ENCODE assay signal across 14 mouse cellular contexts in genomic region chr6:21767787-21768221, GRCm38 (mm10).
A peak's percentile ranks its signal among the peaks of the same experiment; 100 is the strongest.
DNase-seq lines count a peak whose midpoint lies in the region; ATAC-seq lines count a peak whose summit lies in the region.
"Had no signal": no experiment of that assay in that cellular context is flagged by ENCODE, and none has a peak within 500 bp of the region (broad histone marks: within the 10 kb centered on the region; RNA-seq: fewer than 3 reads in every experiment).

No protein-coding gene starts in this region.

- peak; percentile 46; the same call in 1 of the 2 replicates for ATAC-seq in hindbrain, embryonic 12.5 days (ENCODE audit: low FRiP score)
- ATAC-seq in hindbrain, embryonic 11.5 days (ENCODE audit: low FRiP score): no peak
- peak; percentile 68 for ATAC-seq in neural tube, embryonic 15.5 days (ENCODE audit: low FRiP score)
- ATAC-seq: CD4-positive, CD25-positive, alpha-beta regulatory T cell, adult 4 months; intestine, embryonic 16.5 days had no signal

- 0 out of 2 replicates have a peak, but pooled peaks cover 5% of the 10 kb centered on the region for H3K36me3 ChIP-seq in hindbrain, embryonic 12.5 days
- no peaks in the 10 kb centered on the region for H3K36me3 ChIP-seq in hindbrain, embryonic 11.5 days (ENCODE audit: control insufficient read depth, insufficient read depth, low read length)
- peaks cover 4% of the 10 kb centered on the region; the same call in 1 of the 2 replicates for H3K36me3 ChIP-seq in neural tube, embryonic 15.5 days
- H3K36me3 ChIP-seq: liver, embryonic 13.5 days had no signal

- H3K9me3 ChIP-seq in hindbrain, embryonic 12.5 days (replicated peaks): no peaks in the 10 kb centered on the region
- H3K9me3 ChIP-seq in hindbrain, embryonic 11.5 days (ENCODE audit: control insufficient read depth, low read length): no peaks in the 10 kb centered on the region
- H3K9me3 ChIP-seq in neural tube, embryonic 15.5 days (replicated peaks): no peaks in the 10 kb centered on the region
- H3K9me3 ChIP-seq: liver, embryonic 13.5 days had no signal

- no peaks in the 10 kb centered on the region for H3K27me3 ChIP-seq in hindbrain, embryonic 12.5 days
- no peaks in the 10 kb centered on the region for H3K27me3 ChIP-seq in hindbrain, embryonic 11.5 days (ENCODE audit: control insufficient read depth, insufficient read depth, low read length)
- H3K27me3 ChIP-seq in neural tube, embryonic 15.5 days (replicated peaks): no peaks in the 10 kb centered on the region
- H3K27me3 ChIP-seq: liver, embryonic 13.5 days had no signal

- intact Hi-C loops in left cerebral cortex, postnatal 14 days (cut with DNase I): no loop called here

- H3K4me3 ChIP-seq in hindbrain, embryonic 12.5 days: no peak overlapping the region
- no peak overlapping the region for H3K4me3 ChIP-seq in hindbrain, embryonic 11.5 days (ENCODE audit: low read depth, low read length)
- H3K4me3 ChIP-seq in neural tube, embryonic 15.5 days (replicated peaks): peak overlapping the region; percentile 19
- H3K4me3 ChIP-seq: liver, embryonic 13.5 days; myocyte had no signal

- H3K27ac ChIP-seq in hindbrain, embryonic 12.5 days: no peak overlapping the region
- no peak overlapping the region for H3K27ac ChIP-seq in hindbrain, embryonic 11.5 days (ENCODE audit: low read depth, low read length)
- 0 out of 2 replicates have a peak overlapping the region, but pooled peaks have one; percentile 3 for H3K27ac ChIP-seq in neural tube, embryonic 15.5 days (replicated peaks)
- H3K27ac ChIP-seq: liver, embryonic 13.5 days had no signal

- H3K9ac ChIP-seq in hindbrain, embryonic 12.5 days: no peak overlapping the region
- H3K9ac ChIP-seq in hindbrain, embryonic 11.5 days (ENCODE audit: low read depth, low read length): no peak overlapping the region
- H3K9ac ChIP-seq in neural tube, embryonic 15.5 days (replicated peaks): no peak overlapping the region
- H3K9ac ChIP-seq: liver, embryonic 13.5 days had no signal

- no peak for DNase-seq in hindbrain, embryonic 11.5 days (ENCODE audit: low spot score)
- DNase-seq in left cerebral cortex, postnatal 14 days (ENCODE audit: low spot score in 2 of 2): peak; percentile 25 to 31
- no peak for DNase-seq in left cerebral cortex, adult 9 months (ENCODE audit: low spot score in 2 of 2)
- DNase-seq in right cerebral cortex, postnatal 10 days (ENCODE audit: low spot score in 2 of 2): peak; percentile 30 to 47
- DNase-seq in right cerebral cortex, postnatal 25 days: no peak
- no peak for DNase-seq in embryo, embryonic 11 days
- DNase-seq: cerebellum, adult 9-11 months; liver, embryonic 13.5 days; retina, postnatal 1 day had no signal

- H3K4me2 ChIP-seq in hindbrain, embryonic 12.5 days (replicated peaks): no peak overlapping the region
- no peak overlapping the region for H3K4me2 ChIP-seq in hindbrain, embryonic 11.5 days (replicated peaks; ENCODE audit: low read depth, low read length)
- H3K4me2 ChIP-seq in neural tube, embryonic 15.5 days: peak overlapping the region; percentile 48
- H3K4me2 ChIP-seq: liver, embryonic 13.5 days had no signal

- no peaks in the 10 kb centered on the region for H3K4me1 ChIP-seq in hindbrain, embryonic 12.5 days
- no peaks in the 10 kb centered on the region for H3K4me1 ChIP-seq in hindbrain, embryonic 11.5 days (replicated peaks; ENCODE audit: control insufficient read depth, insufficient read depth, low read length)
- H3K4me1 ChIP-seq in neural tube, embryonic 15.5 days: no peaks in the 10 kb centered on the region
- H3K4me1 ChIP-seq: liver, embryonic 13.5 days had no signal

- 66% methylated on average over 12 of the region's 12 CpGs for WGBS in hindbrain, embryonic 12.5 days
- WGBS in hindbrain, embryonic 11.5 days: 82% methylated on average over 12 of the region's 12 CpGs
- WGBS in neural tube, embryonic 15.5 days: 36% methylated on average over 12 of the region's 12 CpGs

Comparison
In these comparisons a context has a peak if more than half of its experiments do, and no peak if none do; other contexts are left out.
1. DNase-seq: peak in left cerebral cortex, postnatal 14 days (2 of 2) and right cerebral cortex, postnatal 10 days (2 of 2); none in hindbrain, embryonic 11.5 days (single experiment), left cerebral cortex, adult 9 months (0 of 2), right cerebral cortex, postnatal 25 days (single experiment) and embryo, embryonic 11 days (single experiment).